Mouse (Mus musculus) kidney, postnatal 4 days (tissue): ENCODE data around the gene Olfr622.

Experiments
- DNase-seq, 2 experiments: peaks; one replicate each; pipeline ENCODE4 v3.0.0; 2021; ENCODE audit warnings: mixed read lengths in 2 of 2

The Olfr622 gene

GRCm38 (mm10) chr7:103642602-103643001 lies at the start of gene Olfr622:
Gene Olfr622, minus strand, starts transcription at chr7:103642702.
- DNase-seq, result no peak

GRCm38 (mm10) chr7:103682420-103682819 lies 39.9 kb upstream of the Olfr622 start, which contains the start of gene Olfr625-ps1:
Gene Olfr625-ps1, plus strand, starts transcription at chr7:103682720.
- no peak for DNase-seq

DNA sequence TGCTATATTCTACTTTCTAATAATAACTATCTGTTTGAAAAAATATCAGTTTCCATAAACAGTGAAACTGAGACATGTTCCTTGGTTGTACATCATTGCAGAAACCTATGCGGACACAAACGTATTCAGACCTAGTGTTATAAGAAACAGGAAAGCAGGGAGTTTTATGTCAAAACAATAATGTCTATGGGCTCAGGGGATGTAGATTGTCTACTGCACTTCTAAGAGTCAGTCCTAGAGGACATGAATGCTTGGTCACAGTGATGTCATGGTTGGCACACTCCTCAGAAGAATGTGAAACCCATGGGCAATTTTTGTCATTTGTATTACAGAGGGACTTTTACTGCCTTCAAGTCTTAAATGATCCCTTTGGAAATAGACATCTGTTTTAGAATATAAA lies 28.6 kb upstream of the Olfr622 start, which contains the start of gene Olfr624:
Olfr624 (minus strand) TSS at position 101 of the 400 bp plus-strand sequence.
- DNase-seq, result no peak

DNA sequence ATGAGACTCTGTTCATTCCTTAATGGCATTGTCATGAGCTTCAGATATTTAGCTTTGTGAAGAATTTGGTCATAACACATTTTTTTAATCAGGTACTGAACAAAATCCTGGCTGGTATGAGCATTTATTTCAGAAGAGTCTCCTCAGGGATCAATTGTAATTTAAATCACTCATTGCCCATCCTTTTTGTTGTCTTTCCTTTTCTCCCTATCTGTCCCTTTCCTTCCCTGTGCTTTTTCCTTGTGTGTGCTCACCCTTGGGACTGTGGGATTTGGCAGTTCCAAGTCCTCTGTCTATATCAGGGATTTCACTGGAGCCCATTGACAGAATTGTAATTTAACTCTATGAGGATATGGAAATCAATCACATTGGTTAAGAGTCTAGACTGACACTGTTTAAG lies 21.1 kb upstream of the Olfr622 start, which contains the start of gene Olfr623:
Olfr623 (minus strand) TSS at position 101 of the 400 bp plus-strand sequence.
- DNase-seq, result no peak

- no peak for DNase-seq
Observed at GRCm38 (mm10) chr7:103644070-103644469, 1.6 kb upstream of the Olfr622 start.

- DNase-seq, result no peak
Observed at GRCm38 (mm10) chr7:103636795-103637194, 5.7 kb downstream of the Olfr622 start.

- DNase-seq, result no peak
Observed at GRCm38 (mm10) chr7:103612434-103612833, 30.1 kb downstream of the Olfr622 start, which contains the start of gene Olfr620. Gene Olfr620, minus strand, starts transcription at chr7:103612534.

GRCm38 (mm10) chr7:103607425-103607824 lies 35.1 kb downstream of the Olfr622 start:
- no peak for DNase-seq

DNA sequence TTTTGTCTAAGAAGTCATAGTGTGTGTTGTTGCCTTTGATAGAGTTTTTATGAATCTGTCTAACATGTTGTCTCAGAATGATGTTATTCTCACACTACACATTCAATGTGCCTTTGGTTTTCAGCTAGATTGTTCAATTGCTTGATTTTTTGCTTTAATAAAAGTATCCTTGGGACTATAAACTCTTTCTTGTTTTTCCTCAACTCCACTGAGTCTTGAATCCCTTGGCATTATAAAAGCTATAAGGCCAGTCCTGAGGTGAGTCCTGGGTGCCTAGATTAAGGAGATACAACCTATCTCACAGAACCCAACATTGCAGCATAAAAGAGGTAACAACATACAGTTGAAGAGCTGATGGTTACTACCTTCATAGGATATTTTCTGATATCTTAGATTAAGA lies 42.2 kb downstream of the Olfr622 start, which contains the start of gene Olfr619:
Olfr619 (plus strand) TSS at position 301 of the 400 bp plus-strand sequence.
- DNase-seq, result no peak

GRCm38 (mm10) chr7:103589803-103590202 lies 52.7 kb downstream of the Olfr622 start, which contains the start of gene Olfr618:
Gene Olfr618, plus strand, starts transcription at chr7:103590103.
- DNase-seq, result no peak
